Mouse (Mus musculus) hindbrain, embryonic 14.5 days (tissue): Measurements from ENCODE around the gene Spata31d1c. TPM values are rescaled to one million over a fixed set of nuclear protein-coding genes. Genes with fewer than 3 reads are reported as not detected.

ENCODE experiments used
- polyA plus RNA-seq: library from polyadenylated mRNA; unstranded; fragments of >200 nt; fragmentation: Nextera tagmentation; extraction: Ambion mirVana; gene quantifications from 2 replicates; pipeline ENCODE4 v1.2.1, GENCODE M21; 2014

The Spata31d1c gene
- polyA plus RNA-seq, 1 experiment from 2014 or later = not detected

Other genes starting within 250 kb of the Spata31d1c start
- 1.0 and 1.7 TPM in 2 replicates for gene Cntnap3, start 129.1 kb upstream of the Spata31d1c start, polyA plus RNA-seq
- not detected in 2 replicates for gene Spata31, start 115.7 kb upstream of the Spata31d1c start, polyA plus RNA-seq
- not detected in 2 replicates for gene Prss47, start 19.7 kb downstream of the Spata31d1c start, polyA plus RNA-seq
- 33.9 and 43.4 TPM in 2 replicates for gene Mfsd14b, start 79.9 kb downstream of the Spata31d1c start, polyA plus RNA-seq
- not detected in 2 replicates for gene Olfr465-ps1, start 105.0 kb downstream of the Spata31d1c start, polyA plus RNA-seq
- gene Olfr466, start 117.2 kb downstream of the Spata31d1c start, polyA plus RNA-seq = not detected in 2 replicates
- gene Nlrp4f, start 172.9 kb downstream of the Spata31d1c start, polyA plus RNA-seq = 0.13 TPM in 1 of 2 replicates, not detected in the other
- 0.17 and 0.37 TPM in 2 replicates for gene Gm10775, start 226.5 kb downstream of the Spata31d1c start, polyA plus RNA-seq
- 23.1 and 27.8 TPM in 2 replicates for gene Zfp369, start 245.8 kb downstream of the Spata31d1c start, polyA plus RNA-seq